Comparison of ENCODE assay signal across 12 mouse cellular contexts in the genomic region with DNA sequence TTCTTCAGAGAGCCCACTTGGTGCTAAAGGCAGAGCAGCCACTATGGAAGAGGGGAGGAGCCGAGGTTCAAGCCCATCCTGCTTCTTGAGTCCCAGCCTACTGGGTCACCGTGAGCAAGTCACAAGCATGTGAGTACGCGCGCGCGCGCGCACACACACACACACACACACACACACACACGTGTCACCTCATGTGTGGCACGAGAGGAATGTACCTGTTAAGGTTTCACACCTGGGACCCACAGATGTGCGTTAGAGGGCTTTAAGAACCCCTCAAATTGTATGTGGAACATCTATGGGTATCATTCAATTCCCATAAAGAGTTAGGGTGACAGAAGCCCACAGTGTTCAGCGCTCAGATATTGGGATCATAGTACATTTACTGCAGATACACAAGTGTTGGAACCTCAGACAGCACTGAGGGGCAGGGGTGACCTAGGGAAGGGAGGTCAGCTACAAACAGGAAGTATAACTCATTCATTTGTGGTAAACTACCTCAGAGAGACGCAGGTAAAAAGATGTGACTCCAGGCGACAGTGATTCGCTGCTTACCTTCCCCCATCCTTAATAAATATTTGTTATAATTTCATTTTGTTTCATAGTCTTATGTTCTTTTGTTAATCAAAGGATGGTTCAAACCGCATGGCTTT. TPM values are rescaled to one million over a fixed set of nuclear protein-coding genes. Genes with fewer than 3 reads are reported as not detected.
DNase-seq lines count a peak whose midpoint lies in the region; ATAC-seq lines count a peak whose summit lies in the region.
"Had no signal": no experiment of that assay in that cellular context is flagged by ENCODE, and none has a peak within 500 bp of the region (broad histone marks: within the 10 kb centered on the region; RNA-seq: fewer than 3 reads in every experiment).

No protein-coding gene starts in this region.

- H3K27me3 ChIP-seq in heart, embryonic 13.5 days (replicated peaks): no peaks in the 10 kb centered on the region
- no peaks in the 10 kb centered on the region for H3K27me3 ChIP-seq in hindbrain, embryonic 14.5 days (ENCODE audit: control insufficient read depth, insufficient read depth, low read length)
- H3K27me3 ChIP-seq in midbrain, embryonic 14.5 days (ENCODE audit: control insufficient read depth, insufficient read depth, low read length): no peaks in the 10 kb centered on the region
- H3K27me3 ChIP-seq: hindbrain, embryonic 12.5 days; neural tube, embryonic 15.5 days had no signal

- 0 out of 2 replicates have a peak overlapping the region, but pooled peaks have one; percentile 19 for H3K9ac ChIP-seq in heart, embryonic 13.5 days
- no peak overlapping the region for H3K9ac ChIP-seq in hindbrain, embryonic 14.5 days
- no peak overlapping the region for H3K9ac ChIP-seq in midbrain, embryonic 14.5 days (replicated peaks; ENCODE audit: low read length)
- H3K9ac ChIP-seq: hindbrain, embryonic 12.5 days; neural tube, embryonic 15.5 days had no signal

- H3K27ac ChIP-seq in heart, embryonic 13.5 days (replicated peaks): no peak overlapping the region
- H3K27ac ChIP-seq in hindbrain, embryonic 14.5 days: no peak overlapping the region
- no peak overlapping the region for H3K27ac ChIP-seq in midbrain, embryonic 14.5 days (replicated peaks; ENCODE audit: low read depth, low read length)
- H3K27ac ChIP-seq: hindbrain, embryonic 12.5 days; neural tube, embryonic 15.5 days had no signal

- H3K36me3 ChIP-seq in heart, embryonic 13.5 days: no peaks in the 10 kb centered on the region
- no peaks in the 10 kb centered on the region for H3K36me3 ChIP-seq in hindbrain, embryonic 14.5 days (replicated peaks; ENCODE audit: control insufficient read depth, insufficient read depth)
- no peaks in the 10 kb centered on the region for H3K36me3 ChIP-seq in midbrain, embryonic 14.5 days (ENCODE audit: control insufficient read depth, insufficient read depth, low read length)
- H3K36me3 ChIP-seq: hindbrain, embryonic 12.5 days; neural tube, embryonic 15.5 days had no signal

- H3K4me2 ChIP-seq in heart, embryonic 13.5 days: peak overlapping the region; percentile 51
- H3K4me2 ChIP-seq in hindbrain, embryonic 14.5 days (replicated peaks): no peak overlapping the region
- no peak overlapping the region for H3K4me2 ChIP-seq in midbrain, embryonic 14.5 days (ENCODE audit: low read length)
- H3K4me2 ChIP-seq: hindbrain, embryonic 12.5 days had no signal

- no peak for ATAC-seq in heart, embryonic 13.5 days (ENCODE audit: extremely low read depth, insufficient number of reproducible peaks, low FRiP score, low TSS enrichment)
- peak; percentile 6; the same call in 1 of the 2 replicates for ATAC-seq in granulocyte monocyte progenitor cell, adult 5-6 weeks (replicated peaks; ENCODE audit: poor library complexity, severe bottlenecking)
- ATAC-seq in hindbrain, embryonic 14.5 days (ENCODE audit: low FRiP score): no peak
- no peak for ATAC-seq in midbrain, embryonic 14.5 days (ENCODE audit: low FRiP score, low TSS enrichment)

- peaks cover 54% of the 10 kb centered on the region for H3K4me1 ChIP-seq in heart, embryonic 13.5 days
- H3K4me1 ChIP-seq in hindbrain, embryonic 14.5 days (replicated peaks; ENCODE audit: control insufficient read depth, insufficient read depth, low read length): peaks cover 10% of the 10 kb centered on the region; the same call in 1 of the 2 replicates
- 0 out of 2 replicates have a peak, but pooled peaks cover 2% of the 10 kb centered on the region for H3K4me1 ChIP-seq in midbrain, embryonic 14.5 days (ENCODE audit: control insufficient read depth, insufficient read depth, low read length)

- 51% methylated on average over 17 of the region's 17 CpGs for WGBS in heart, embryonic 13.5 days
- 68% methylated on average over 17 of the region's 17 CpGs for WGBS in hindbrain, embryonic 14.5 days
- 65% methylated on average over 17 of the region's 17 CpGs for WGBS in midbrain, embryonic 14.5 days

- H3K9me3 ChIP-seq in heart, embryonic 13.5 days: no peaks in the 10 kb centered on the region
- no peaks in the 10 kb centered on the region for H3K9me3 ChIP-seq in hindbrain, embryonic 14.5 days (ENCODE audit: control insufficient read depth, low read length)
- H3K9me3 ChIP-seq in midbrain, embryonic 14.5 days (ENCODE audit: control insufficient read depth, low read length): no peaks in the 10 kb centered on the region
- H3K9me3 ChIP-seq: hindbrain, embryonic 12.5 days; neural tube, embryonic 15.5 days had no signal

- no peak overlapping the region for H3K4me3 ChIP-seq in heart, embryonic 13.5 days
- no peak overlapping the region for H3K4me3 ChIP-seq in hindbrain, embryonic 14.5 days (replicated peaks; ENCODE audit: low read length)
- H3K4me3 ChIP-seq in midbrain, embryonic 14.5 days (replicated peaks; ENCODE audit: low read depth, low read length): no peak overlapping the region
- H3K4me3 ChIP-seq: hindbrain, embryonic 12.5 days; neural tube, embryonic 15.5 days had no signal

- DNase-seq in heart, adult 8-10 months (ENCODE audit: low spot score): no peak
- DNase-seq in CD4-positive, CD25-positive, alpha-beta regulatory T cell, adult 2 months (ENCODE audit: low read depth, low spot score): peak; percentile 87
- DNase-seq in naive thymus-derived CD4-positive, alpha-beta T cell, adult 2 months (ENCODE audit: low read depth): peak; percentile 87
- DNase-seq in hindbrain, embryonic 14.5 days (ENCODE audit: low spot score): no peak
- DNase-seq in midbrain, embryonic 14.5 days: no peak
- no peak for DNase-seq in layer of hippocampus, postnatal 10 days (ENCODE audit: low spot score in 2 of 2)

RNA-seq across cellular contexts. Expression of a gene that starts 33.6 kb away (rescaled TPM):
- 27.8 and 28.8 TPM in 2 replicates for polyA plus RNA-seq in heart, embryonic 13.5 days (2015; fragmentation: Nextera tagmentation; extraction: Ambion mirVana)
- 10 to 100 TPM; 31.9 to 37.5 (median 33.3) TPM for total RNA-seq in heart, adult 8-10 months (2022)
- 47.7 and 54.6 TPM in 2 replicates for total RNA-seq in granulocyte monocyte progenitor cell, adult 5-6 weeks (2014; fragmentation: Nextera tagmentation)
- 31.1 and 33.4 TPM in 2 replicates for total RNA-seq in granulocyte monocyte progenitor cell, adult 5-6 weeks (2017)
- 35.3 and 35.6 TPM in 2 replicates for polyA plus RNA-seq in hindbrain, embryonic 14.5 days (2014; fragmentation: Nextera tagmentation; extraction: Ambion mirVana)
- polyA plus RNA-seq in midbrain, embryonic 14.5 days (2014; fragmentation: Nextera tagmentation; extraction: Ambion mirVana): 37.2 and 42.0 TPM in 2 replicates
- 10 to 100 TPM; 37.2 to 38.9 TPM for total RNA-seq in layer of hippocampus, postnatal 10 days (2021)

RNA-seq across cellular contexts. Expression of a gene that starts 52.4 kb away (rescaled TPM):
- not detected in 2 replicates for polyA plus RNA-seq in heart, embryonic 13.5 days (2015; fragmentation: Nextera tagmentation; extraction: Ambion mirVana)
- not detected for total RNA-seq in heart, adult 8-10 months (2022)
- not detected in 2 replicates for total RNA-seq in granulocyte monocyte progenitor cell, adult 5-6 weeks (2014; fragmentation: Nextera tagmentation)
- not detected in 2 replicates for total RNA-seq in granulocyte monocyte progenitor cell, adult 5-6 weeks (2017)
- polyA plus RNA-seq in hindbrain, embryonic 14.5 days (2014; fragmentation: Nextera tagmentation; extraction: Ambion mirVana): 3.9 TPM in 1 of 2 replicates, not detected in the other
- polyA plus RNA-seq in midbrain, embryonic 14.5 days (2014; fragmentation: Nextera tagmentation; extraction: Ambion mirVana): 4.4 TPM in 1 of 2 replicates, not detected in the other
- not detected for total RNA-seq in layer of hippocampus, postnatal 10 days (2021)
- polyA plus RNA-seq: hindbrain, embryonic 12.5 days; limb, embryonic 11.5 days; neural tube, embryonic 15.5 days; urinary bladder, adult 2 months had no signal

Comparison
In these comparisons a context has a peak if more than half of its experiments do, and no peak if none do; other contexts are left out.
1. DNase-seq: peak in CD4-positive, CD25-positive, alpha-beta regulatory T cell, adult 2 months (single experiment) and naive thymus-derived CD4-positive, alpha-beta T cell, adult 2 months (single experiment); none in heart, adult 8-10 months (single experiment), hindbrain, embryonic 14.5 days (single experiment), midbrain, embryonic 14.5 days (single experiment) and layer of hippocampus, postnatal 10 days (0 of 2).